ENCODE assay signal across 7 mouse cellular contexts in genomic region chr2:154569836-154570286, GRCm38 (mm10). TPM values are rescaled to one million over a fixed set of nuclear protein-coding genes. Genes with fewer than 3 reads are reported as not detected.
DNase-seq lines count a peak whose midpoint lies in the region; ATAC-seq lines count a peak whose summit lies in the region.

TSS of gene E2f1 (minus strand) at chr2:154569892.

- ATAC-seq in granulocyte monocyte progenitor cell, adult 5-6 weeks (replicated peaks; ENCODE audit: poor library complexity, severe bottlenecking) = peak; percentile 73
- ATAC-seq in midbrain, embryonic 13.5 days = peak; percentile 98

- under 1% methylated on average over 41 of the region's 44 CpGs for WGBS in limb, embryonic 10.5 days
- WGBS in midbrain, embryonic 13.5 days = under 1% methylated on average over 44 of the region's 44 CpGs

- H3K36me3 ChIP-seq in limb, embryonic 10.5 days = peaks cover 10% of the 10 kb centered on the region
- H3K36me3 ChIP-seq in midbrain, embryonic 13.5 days = no peaks in the 10 kb centered on the region

- peak within 1 kb of the TSS; percentile 75 for H3K9ac ChIP-seq in midbrain, embryonic 13.5 days (replicated peaks)

- H3K27me3 ChIP-seq in limb, embryonic 10.5 days (ENCODE audit: low read depth, poor library complexity, severe bottlenecking) = no peaks in the 10 kb centered on the region
- H3K27me3 ChIP-seq in midbrain, embryonic 13.5 days = no peaks in the 10 kb centered on the region

- H3K4me2 ChIP-seq in midbrain, embryonic 13.5 days (replicated peaks) = peak within 1 kb of the TSS; percentile 90

- H3K4me3 ChIP-seq in limb, embryonic 10.5 days = peak within 1 kb of the TSS; percentile 93
- H3K4me3 ChIP-seq in midbrain, embryonic 13.5 days (replicated peaks) = peak within 1 kb of the TSS; percentile 80

- peaks cover 50% of the 10 kb centered on the region for H3K4me1 ChIP-seq in limb, embryonic 10.5 days
- H3K4me1 ChIP-seq in midbrain, embryonic 13.5 days (replicated peaks) = peaks cover 61% of the 10 kb centered on the region

- DNase-seq in adrenal gland, adult 8-10 months = peak; percentile 92
- peak; percentile 99 for DNase-seq in embryo, embryonic 9.5 days (ENCODE audit: extremely low spot score)
- DNase-seq in kidney, adult 11 months = peak; percentile 90
- peak; percentile 99 for DNase-seq in limb, embryonic 10.5 days (ENCODE audit: low spot score)
- peak; percentile 89 for DNase-seq in spleen, adult 12 weeks (ENCODE audit: low spot score)

- no peaks in the 10 kb centered on the region for H3K9me3 ChIP-seq in limb, embryonic 10.5 days (replicated peaks)
- no peaks in the 10 kb centered on the region for H3K9me3 ChIP-seq in midbrain, embryonic 13.5 days

- H3K27ac ChIP-seq in limb, embryonic 10.5 days = peak within 1 kb of the TSS; percentile 97
- H3K27ac ChIP-seq in midbrain, embryonic 13.5 days = peak within 1 kb of the TSS; percentile 84

RNA-seq across cellular contexts. Expression of gene E2f1, which starts in this region (rescaled TPM):
- total RNA-seq in adrenal gland, adult 8-10 months (2022) = 10 to 100 TPM in 3 of 4 experiments, 1 to 10 TPM in 1; 9.9 to 12.9 (median 12.0) TPM
- 32.0 and 45.2 TPM in 2 replicates for total RNA-seq in granulocyte monocyte progenitor cell, adult 5-6 weeks (2014; fragmentation: Nextera tagmentation)
- 7.5 and 9.9 TPM in 2 replicates for total RNA-seq in granulocyte monocyte progenitor cell, adult 5-6 weeks (2017)
- polyA plus RNA-seq in limb, embryonic 10.5 days (2016; fragmentation: Nextera tagmentation; extraction: Ambion mirVana) = 25.4 and 27.3 TPM in 2 replicates
- 13.6 and 15.2 TPM in 2 replicates for polyA plus RNA-seq in midbrain, embryonic 13.5 days (2015; fragmentation: Nextera tagmentation; extraction: Ambion mirVana)

Comparison
In these comparisons a context has a peak if more than half of its experiments do, and no peak if none do; other contexts are left out.
1. Peak in every context shown above with its lines: DNase-seq, ATAC-seq, H3K4me3 ChIP-seq and H3K27ac ChIP-seq.